Mouse (Mus musculus) embryo, embryonic 11.5 days (tissue): ENCODE results near the gene Mep1a.
A peak's percentile ranks its signal among the peaks of the same experiment; 100 is the strongest.

Source experiments
- DNase-seq: peaks from one replicate; pipeline ENCODE4 v3.0.0-alpha.2; 2012; ENCODE audit warnings: low read depth, low spot score

The Mep1a gene

GRCm38 (mm10) chr17:43477621-43478020, 25.0 kb downstream of the Mep1a start:
- DNase-seq, result no peak

- DNase-seq, result no peak
These were observed 27.8 kb downstream of the Mep1a start for GRCm38 (mm10) chr17:43474775-43475174.

DNA sequence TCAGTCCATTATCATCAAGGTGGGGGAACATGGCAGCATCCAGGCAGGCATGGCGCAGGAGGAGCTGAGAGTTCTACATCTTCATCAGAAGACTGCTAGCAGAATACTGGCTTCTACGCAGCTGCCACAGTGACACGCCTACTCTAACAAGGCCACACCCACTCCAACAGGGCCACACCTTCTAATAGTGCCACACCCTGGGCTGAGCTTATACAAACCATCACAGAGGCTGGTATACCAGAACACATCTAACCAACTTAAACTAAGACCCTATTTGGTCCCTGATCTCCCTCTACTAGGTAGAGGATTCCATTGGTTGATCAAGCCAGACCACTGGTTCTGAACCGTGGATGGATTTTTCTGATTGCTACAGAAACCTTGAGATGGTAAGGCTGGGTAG, 30.1 kb downstream of the Mep1a start:
- no peak for DNase-seq

GRCm38 (mm10) chr17:43470039-43470438, 32.6 kb downstream of the Mep1a start:
- no peak for DNase-seq

DNA sequence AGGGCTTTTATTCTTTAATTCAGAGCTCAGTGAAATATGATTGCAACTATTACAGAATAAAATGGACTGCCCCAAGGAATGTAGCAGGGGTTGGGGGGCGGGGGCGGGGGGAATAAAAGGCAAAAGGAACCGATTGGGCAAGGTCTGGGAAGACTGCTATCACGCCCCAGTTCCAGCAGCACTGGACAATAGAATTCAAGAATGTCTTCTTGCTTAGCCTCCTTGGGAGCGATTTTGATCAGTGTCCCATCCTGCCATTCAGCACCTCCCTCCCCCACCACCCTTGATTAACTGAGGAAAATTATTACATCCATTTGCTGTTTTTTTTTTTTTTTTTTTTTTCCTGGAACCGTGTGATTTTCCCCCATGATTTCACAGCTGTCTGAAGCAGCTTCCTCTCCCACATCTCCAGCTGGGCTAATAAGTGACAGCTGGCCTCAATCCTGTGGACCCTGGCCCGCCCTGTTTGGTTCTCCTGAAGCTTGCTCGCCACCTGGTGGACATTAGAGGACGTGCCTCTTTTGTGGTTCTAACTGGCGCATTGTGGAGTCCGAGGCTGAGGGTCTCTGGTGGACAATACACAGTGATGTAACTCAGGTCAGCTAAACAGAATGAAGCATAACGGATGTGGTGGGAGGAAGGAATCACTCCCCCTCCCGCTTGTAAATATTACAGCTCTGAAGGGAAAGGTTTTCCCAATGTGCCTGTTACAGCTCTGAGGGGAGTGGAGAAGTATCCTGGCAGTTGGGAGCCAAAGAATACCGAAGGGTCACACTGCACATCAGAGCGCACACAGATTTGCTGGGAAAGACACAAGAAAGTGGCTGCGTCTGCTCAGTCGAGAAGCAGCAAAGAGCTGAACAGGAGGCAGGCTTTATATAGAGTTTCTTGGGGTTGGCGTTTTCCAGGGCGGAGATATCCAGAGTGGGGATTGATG, 42.1 kb downstream of the Mep1a start:
- DNase-seq, result peak; percentile 82

- DNase-seq, result no peak
These were observed 42.8 kb downstream of the Mep1a start for GRCm38 (mm10) chr17:43459737-43460230.

GRCm38 (mm10) chr17:43458598-43458997, 44.0 kb downstream of the Mep1a start:
- DNase-seq, result peak; percentile 60

DNA sequence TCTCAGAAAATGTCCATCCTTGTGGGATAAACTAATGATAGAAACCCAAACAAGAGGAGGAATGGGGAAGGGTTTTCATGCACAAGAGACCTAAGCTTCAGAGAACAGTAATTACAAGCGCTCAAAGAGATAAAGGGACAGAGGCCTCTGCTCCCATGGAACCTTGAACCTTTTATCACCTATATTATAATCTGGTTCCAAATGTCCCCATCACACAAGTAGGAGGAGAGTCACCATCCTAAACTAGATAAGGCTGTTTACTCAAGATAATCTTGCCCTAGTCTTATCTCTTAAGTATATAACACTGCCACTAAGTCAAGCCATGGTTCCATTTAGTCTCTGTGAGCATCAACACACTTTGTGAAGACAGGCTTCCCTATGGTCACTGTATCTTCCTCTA, 51.4 kb downstream of the Mep1a start:
- no peak for DNase-seq

- no peak for DNase-seq
These were observed 68.1 kb downstream of the Mep1a start for GRCm38 (mm10) chr17:43434485-43434884.

GRCm38 (mm10) chr17:43431692-43432091, 70.9 kb downstream of the Mep1a start:
- DNase-seq, result no peak
